Mouse (Mus musculus) bone marrow macrophage, adult 2 months (primary cell): ENCODE measurements around the gene Nipal4.

ENCODE experiments used
- CTCF ChIP-seq: IDR thresholded peaks from 2 replicates; pipeline ENCODE4 v1.5.1; 2012; ENCODE audit warnings: low read depth, mild to moderate bottlenecking, low read length, moderate library complexity
- POLR2A ChIP-seq: IDR thresholded peaks from 2 replicates; pipeline ENCODE4 v1.6.1; 2012; ENCODE audit warnings: mild to moderate bottlenecking, low read depth, low read length, borderline replicate concordance

DNA sequence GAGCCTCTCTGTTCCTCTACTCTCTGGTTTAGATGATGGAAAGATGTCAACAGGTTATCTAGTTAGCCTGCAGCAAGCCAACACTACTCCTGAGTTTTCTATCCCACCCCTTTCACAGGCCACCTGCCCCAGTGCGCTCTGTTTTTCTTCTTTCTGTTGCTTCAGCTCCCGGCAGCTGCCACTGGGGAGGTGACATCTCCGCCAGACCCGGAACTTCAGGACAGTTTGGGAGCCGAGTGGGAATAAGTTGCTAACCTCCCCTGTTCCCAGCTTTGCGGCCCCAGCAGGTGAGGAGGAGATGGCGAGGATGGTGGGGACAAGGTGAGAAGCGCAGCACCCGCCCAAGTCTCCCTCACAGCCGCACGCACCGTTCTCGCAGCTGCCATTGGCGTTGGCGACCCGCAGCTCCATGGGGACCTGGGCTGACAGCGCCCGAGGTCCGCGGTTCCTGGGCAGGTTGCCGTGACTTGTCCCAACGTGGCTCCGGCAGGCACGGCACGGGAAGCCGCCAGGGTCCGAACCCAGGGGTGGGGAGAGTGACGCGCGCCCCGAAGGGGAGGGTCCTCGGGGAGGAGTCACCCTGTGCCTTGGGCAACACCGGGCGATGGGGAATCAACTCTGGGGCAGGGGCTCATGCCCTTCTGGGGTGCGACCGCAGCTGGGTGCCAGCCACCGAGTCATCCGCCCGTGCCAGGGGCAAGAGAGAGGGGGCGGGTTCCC, at the start of gene Nipal4:
- TF ChIP-seq POLR2A (no peak), CTCF (no peak)
